Mouse (Mus musculus) forebrain, embryonic 13.5 days (tissue): ENCODE data around the gene Qrich1. TPM values are rescaled to one million over a fixed set of nuclear protein-coding genes. Genes with fewer than 3 reads are reported as not detected.
A peak's percentile ranks its signal among the peaks of the same experiment; 100 is the strongest.

Experiments
- ATAC-seq: fragments of 200-750 bp; cut with Nextera tagmentation; 2 replicates; pipeline ENCODE4 v1.8.0; 2017
- H3K27ac ChIP-seq: fragments of 300-500 bp; sonication (generic); 2 replicates; pipeline ENCODE4 v1.5.1; 2015; ENCODE audit warnings: inconsistent platforms, mild to moderate bottlenecking, moderate library complexity
- H3K27me3 ChIP-seq: fragments of 300-500 bp; sonication (generic); 2 replicates; pipeline ENCODE4 v1.6.1; 2015; ENCODE audit warnings: mild to moderate bottlenecking, inconsistent platforms
- H3K36me3 ChIP-seq: fragments of 300-500 bp; sonication (generic); 2 replicates; pipeline ENCODE4 v1.6.1; 2015; ENCODE audit warnings: mild to moderate bottlenecking, inconsistent platforms; ENCODE audit not compliant: poor library complexity, severe bottlenecking
- H3K4me1 ChIP-seq: fragments of 300-500 bp; sonication (generic); 2 replicates; pipeline ENCODE4 v1.6.1; 2015; ENCODE audit warnings: inconsistent platforms
- H3K4me2 ChIP-seq: fragments of 300-500 bp; sonication (generic); 2 replicates; pipeline ENCODE4 v1.6.1; 2015; ENCODE audit warnings: inconsistent platforms, mild to moderate bottlenecking, moderate library complexity
- H3K4me3 ChIP-seq: fragments of 300-500 bp; sonication (generic); 2 replicates; pipeline ENCODE4 v1.5.1; 2015; ENCODE audit warnings: mild to moderate bottlenecking, inconsistent platforms
- H3K9ac ChIP-seq: fragments of 300-500 bp; sonication (generic); 2 replicates; pipeline ENCODE4 v1.6.1; 2015; ENCODE audit warnings: mild to moderate bottlenecking, inconsistent platforms
- H3K9me3 ChIP-seq: fragments of 300-500 bp; sonication (generic); replicated peaks from 2 replicates; pipeline ENCODE4 v1.6.1; 2016; ENCODE audit warnings: inconsistent platforms
- WGBS: fragments of 180-500 bp; shearing (Covaris S2); methylation state at CpG from one replicate; pipeline ENCODE4 v1.1.7; 2015; 5-methylcytosine and 5-hydroxymethylcytosine counted together
- polyA plus RNA-seq: library from polyadenylated mRNA; unstranded; fragments of >200 nt; fragmentation: Nextera tagmentation; extraction: Ambion mirVana; gene quantifications from 2 replicates; pipeline ENCODE4 v1.2.1, GENCODE M21; 2015

Qrich1 gene
- polyA plus RNA-seq, 1 experiment from 2014 or later: 132 TPM

- Histone ChIP-seq H3K9ac (no peak overlapping the region), H3K4me3 (no peak overlapping the region), H3K4me1 (peaks cover 21% of the 10 kb centered on the region), H3K27me3 (no peaks in the 10 kb centered on the region), H3K9me3 (no peaks in the 10 kb centered on the region), H3K36me3 (peaks cover 81% of the 10 kb centered on the region), H3K27ac (no peak overlapping the region), H3K4me2 (no peak overlapping the region)
- 82% methylated on average over 10 of the region's 10 CpGs for WGBS
- ATAC-seq: no peak
Measured at GRCm38 (mm10) chr9:108494905-108495304, 21.7 kb upstream of the Qrich1 start.

DNA sequence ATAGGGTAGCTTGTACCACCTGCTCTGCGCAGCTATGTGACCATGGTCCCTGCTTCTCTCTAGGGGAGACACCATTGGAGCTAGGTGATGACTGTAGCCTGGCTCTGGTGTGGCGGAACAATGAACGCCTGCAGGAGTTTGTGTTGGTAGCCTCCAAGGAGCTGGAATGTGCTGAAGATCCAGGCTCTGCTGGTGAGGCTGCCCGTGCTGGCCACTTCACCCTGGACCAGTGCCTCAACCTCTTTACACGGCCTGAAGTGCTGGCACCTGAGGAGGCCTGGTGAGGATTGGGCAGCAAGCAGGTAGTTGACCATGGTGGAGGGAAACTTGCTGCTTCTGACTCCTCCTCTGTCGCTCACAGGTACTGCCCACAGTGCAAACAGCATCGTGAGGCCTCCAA lies 17.4 kb upstream of the Qrich1 start:
- Histone ChIP-seq H3K9ac (no peak overlapping the region), H3K4me1 (no peaks in the 10 kb centered on the region), H3K4me3 (no peak overlapping the region), H3K9me3 (no peaks in the 10 kb centered on the region), H3K27ac (no peak overlapping the region), H3K36me3 (peaks cover 94% of the 10 kb centered on the region), H3K4me2 (no peak overlapping the region), H3K27me3 (no peaks in the 10 kb centered on the region)
- 92% methylated on average over 7 of the region's 7 CpGs for WGBS
- no peak for ATAC-seq

GRCm38 (mm10) chr9:108499943-108500342 lies 16.7 kb upstream of the Qrich1 start:
- H3K4me3 ChIP-seq: no peak overlapping the region
- ATAC-seq: no peak
- H3K9me3 ChIP-seq: no peaks in the 10 kb centered on the region
- H3K27me3 ChIP-seq: no peaks in the 10 kb centered on the region
- no peak overlapping the region for H3K4me2 ChIP-seq
- peaks cover 87% of the 10 kb centered on the region for H3K36me3 ChIP-seq
- 96% methylated on average over 15 of the region's 15 CpGs for WGBS
- H3K9ac ChIP-seq: no peak overlapping the region
- no peak overlapping the region for H3K27ac ChIP-seq
- H3K4me1 ChIP-seq: no peaks in the 10 kb centered on the region

- no peak for ATAC-seq
- Histone ChIP-seq H3K27me3 (no peaks in the 10 kb centered on the region), H3K4me2 (peak overlapping the region; percentile 89), H3K4me3 (no peak overlapping the region; the same call in 1 of the 2 replicates), H3K4me1 (peaks cover 15% of the 10 kb centered on the region), H3K9ac (no peak overlapping the region), H3K9me3 (no peaks in the 10 kb centered on the region), H3K36me3 (peaks cover 39% of the 10 kb centered on the region), H3K27ac (no peak overlapping the region)
- 90% methylated on average over 7 of the region's 7 CpGs for WGBS
Measured at GRCm38 (mm10) chr9:108506901-108507300, 9.7 kb upstream of the Qrich1 start.

GRCm38 (mm10) chr9:108507619-108508434 lies 8.8 kb upstream of the Qrich1 start, which contains the start of gene Qars:
Gene Qars (plus strand): TSS chr9:108507706.
- peak; percentile 97 for ATAC-seq
- H3K4me3 ChIP-seq: peak within 1 kb of the TSS; percentile 69
- peak within 1 kb of the TSS; percentile 52; the same call in 1 of the 2 replicates for H3K27ac ChIP-seq
- no peaks in the 10 kb centered on the region for H3K9me3 ChIP-seq
- peak within 1 kb of the TSS; percentile 89 for H3K4me2 ChIP-seq
- no peaks in the 10 kb centered on the region for H3K27me3 ChIP-seq
- peak within 1 kb of the TSS; percentile 78 for H3K9ac ChIP-seq
- peaks cover 15% of the 10 kb centered on the region for H3K4me1 ChIP-seq
- H3K36me3 ChIP-seq: peaks cover 41% of the 10 kb centered on the region
- WGBS: under 1% methylated on average over 37 of the region's 37 CpGs

DNA sequence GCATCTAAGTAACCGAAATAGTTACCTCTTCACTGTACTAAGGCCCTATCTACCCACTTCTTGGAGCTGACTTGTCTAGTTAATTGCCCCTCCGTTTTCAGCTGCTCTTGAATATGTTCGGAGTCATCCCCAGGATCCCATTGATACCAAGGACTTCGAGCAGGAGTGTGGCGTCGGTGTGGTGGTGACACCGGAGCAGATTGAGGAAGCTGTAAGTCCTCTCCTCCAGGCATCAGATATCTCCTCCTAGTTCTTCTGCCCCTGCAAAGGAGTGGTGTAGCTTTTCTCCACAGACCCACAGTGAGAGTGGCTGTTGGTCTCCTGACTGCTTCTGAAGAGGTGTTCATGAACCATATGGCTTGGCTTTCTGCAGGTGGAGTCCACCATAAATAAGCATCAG lies 7.8 kb upstream of the Qrich1 start:
- peaks cover 15% of the 10 kb centered on the region for H3K4me1 ChIP-seq
- WGBS: 92% methylated on average over 7 of the region's 7 CpGs
- peak overlapping the region; percentile 69 for H3K4me3 ChIP-seq
- no peaks in the 10 kb centered on the region for H3K27me3 ChIP-seq
- H3K36me3 ChIP-seq: peaks cover 41% of the 10 kb centered on the region
- no peak for ATAC-seq
- H3K4me2 ChIP-seq: peak overlapping the region; percentile 89
- no peak overlapping the region for H3K27ac ChIP-seq
- H3K9ac ChIP-seq: peak overlapping the region; percentile 78
- no peaks in the 10 kb centered on the region for H3K9me3 ChIP-seq

GRCm38 (mm10) chr9:108517253-108517930 lies 786 bp downstream of the Qrich1 start:
- WGBS: 0% methylated on average over 60 of the region's 95 CpGs
- peak overlapping the region; percentile 93 for H3K9ac ChIP-seq

GRCm38 (mm10) chr9:108517931-108518332 lies 1.3 kb downstream of the Qrich1 start:
- Histone ChIP-seq H3K4me3 (peak overlapping the region; percentile 97), H3K4me1 (peaks cover 41% of the 10 kb centered on the region), H3K9me3 (no peaks in the 10 kb centered on the region), H3K36me3 (peaks cover 37% of the 10 kb centered on the region), H3K27ac (peak overlapping the region; percentile 99), H3K4me2 (peak overlapping the region; percentile 82), H3K27me3 (no peaks in the 10 kb centered on the region), H3K9ac (peak overlapping the region; percentile 93)
- under 1% methylated on average over 13 of the region's 13 CpGs for whole genome bisulfite sequencing
- ATAC-seq: no peak

More at GRCm38 (mm10) chr9:108517253-108517930, 786 bp downstream of the Qrich1 start:
- H3K27ac ChIP-seq: peak overlapping the region; percentile 99
- H3K27me3 ChIP-seq: no peaks in the 10 kb centered on the region
- peaks cover 41% of the 10 kb centered on the region for H3K4me1 ChIP-seq
- H3K9me3 ChIP-seq: no peaks in the 10 kb centered on the region
- peak overlapping the region; percentile 97 for H3K4me3 ChIP-seq
- peaks cover 43% of the 10 kb centered on the region for H3K36me3 ChIP-seq
- peak overlapping the region; percentile 82 for H3K4me2 ChIP-seq
- peak; percentile 82 for ATAC-seq

DNA sequence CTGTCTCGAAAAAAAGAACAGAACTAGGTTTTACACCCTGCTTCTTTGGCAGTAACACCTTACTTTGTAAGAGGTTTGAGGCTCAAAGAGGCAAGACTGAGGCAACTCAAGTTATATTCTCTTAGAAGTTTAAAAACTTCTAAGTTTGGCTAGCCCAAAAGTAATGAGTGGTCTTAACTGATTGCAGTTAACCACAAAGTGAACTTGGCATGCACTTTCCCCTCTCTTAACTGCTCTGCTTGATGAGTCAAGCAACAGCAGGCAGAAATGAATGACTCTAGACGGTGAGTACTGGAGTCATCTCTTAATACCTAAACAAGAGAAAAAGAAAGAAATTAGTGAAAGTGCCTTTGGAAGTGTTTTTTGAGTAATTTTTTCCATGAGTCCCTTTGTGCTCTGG lies 5.0 kb downstream of the Qrich1 start:
- Histone ChIP-seq H3K4me1 (peaks cover 33% of the 10 kb centered on the region), H3K9me3 (no peaks in the 10 kb centered on the region), H3K4me3 (no peak overlapping the region), H3K4me2 (peak overlapping the region; percentile 18; the same call in 1 of the 2 replicates), H3K27ac (peak overlapping the region; percentile 54; the same call in 1 of the 2 replicates), H3K27me3 (no peaks in the 10 kb centered on the region), H3K9ac (no peak overlapping the region), H3K36me3 (peaks cover 16% of the 10 kb centered on the region)
- no peak for ATAC-seq
- WGBS: 58% methylated on average over 2 of the region's 2 CpGs

DNA sequence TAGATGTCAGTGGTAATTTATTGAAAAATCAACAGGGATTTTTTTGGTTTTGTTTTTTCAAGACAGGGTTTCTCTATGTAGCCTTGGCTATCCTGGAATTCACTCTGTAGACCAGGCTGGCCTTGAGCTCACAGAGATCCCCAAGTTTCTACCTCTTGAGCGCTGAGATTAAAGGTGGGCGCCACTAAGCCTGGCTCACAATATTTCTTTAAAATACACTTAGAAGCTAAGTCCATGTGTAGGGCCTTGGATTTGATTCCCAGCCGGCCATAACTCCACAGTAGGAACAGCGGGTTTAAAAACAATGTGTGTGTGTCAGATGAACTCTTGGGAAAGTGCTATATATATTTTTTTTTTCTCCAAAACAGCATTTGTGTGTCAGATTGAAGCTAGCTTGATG lies 6.7 kb downstream of the Qrich1 start:
- 98% methylated on average over 4 of the region's 4 CpGs for WGBS
- no peak overlapping the region for H3K27ac ChIP-seq

DNA sequence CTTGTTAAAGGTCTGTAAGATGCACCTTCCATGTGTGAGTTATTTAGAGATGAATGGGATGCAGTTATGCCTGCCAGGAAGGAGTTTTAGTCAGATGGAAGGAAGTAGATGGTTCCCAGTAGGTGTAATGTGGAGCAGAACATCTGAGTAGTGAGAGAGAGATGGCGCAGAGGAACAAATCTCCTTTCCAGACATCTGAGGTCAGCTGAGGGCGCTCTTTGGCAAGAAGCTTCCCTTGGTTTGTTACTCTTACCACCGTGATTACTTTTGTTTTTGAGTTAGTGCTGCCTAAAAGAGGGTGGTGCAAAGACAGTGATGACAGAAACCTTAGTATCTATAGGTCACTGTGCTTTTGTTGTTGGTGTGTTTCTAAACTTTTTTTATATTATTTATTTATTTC lies 8.8 kb downstream of the Qrich1 start:
- H3K4me2 ChIP-seq: no peak overlapping the region
- no peak overlapping the region for H3K27ac ChIP-seq
- H3K9me3 ChIP-seq: no peaks in the 10 kb centered on the region
- no peak overlapping the region for H3K4me3 ChIP-seq
- peaks cover 12% of the 10 kb centered on the region for H3K4me1 ChIP-seq
- ATAC-seq: no peak
- no peaks in the 10 kb centered on the region for H3K27me3 ChIP-seq
- peaks cover 30% of the 10 kb centered on the region for H3K36me3 ChIP-seq
- WGBS: 87% methylated on average over 3 of the region's 3 CpGs
- no peak overlapping the region for H3K9ac ChIP-seq

More for the DNA sequence above, 6.7 kb downstream of the Qrich1 start:
- no peak overlapping the region for H3K9ac ChIP-seq
- ATAC-seq: no peak
- peaks cover 30% of the 10 kb centered on the region for H3K4me1 ChIP-seq
- H3K4me3 ChIP-seq: no peak overlapping the region
- H3K27me3 ChIP-seq: no peaks in the 10 kb centered on the region
- H3K9me3 ChIP-seq: no peaks in the 10 kb centered on the region
- no peak overlapping the region for H3K4me2 ChIP-seq
- peaks cover 18% of the 10 kb centered on the region for H3K36me3 ChIP-seq

- H3K4me2 ChIP-seq: no peak overlapping the region
- no peak for ATAC-seq
- no peaks in the 10 kb centered on the region for H3K27me3 ChIP-seq
- H3K9ac ChIP-seq: no peak overlapping the region
- 88% methylated on average over 1 of the region's 1 CpGs for WGBS
- H3K4me3 ChIP-seq: no peak overlapping the region
- no peaks in the 10 kb centered on the region for H3K9me3 ChIP-seq
- no peaks in the 10 kb centered on the region for H3K4me1 ChIP-seq
- H3K27ac ChIP-seq: no peak overlapping the region
- H3K36me3 ChIP-seq: peaks cover 76% of the 10 kb centered on the region
Measured at GRCm38 (mm10) chr9:108530954-108531353, 14.3 kb downstream of the Qrich1 start.
